Mouse (Mus musculus): ENCODE measurements around the gene Aadat. TPM values are rescaled to one million over a fixed set of nuclear protein-coding genes. Genes with fewer than 3 reads are reported as not detected.
"Not testable (repeated sequence)": the region's sequence is repeated elsewhere in the genome, so short reads cannot be mapped to it uniquely, and the experiment has no call there.

Aadat gene
- 0.15 TPM in 1 of 2 replicates, not detected in the other for polyA plus RNA-seq (2012; rRNA removed)

GRCm38 (mm10) chr8:60505653-60506521 lies at the start of gene Aadat:
Gene Aadat (plus strand): TSS chr8:60505932.
- no peak for DNase-seq (ENCODE audit: low read depth)

GRCm38 (mm10) chr8:60466686-60467335 lies 38.9 kb upstream of the Aadat start:
- DNase-seq (ENCODE audit: low read depth) = no peak

- DNase-seq (ENCODE audit: low read depth) = no peak
Measured at GRCm38 (mm10) chr8:60490147-60490546, 15.6 kb upstream of the Aadat start.

GRCm38 (mm10) chr8:60491871-60492270 lies 13.9 kb upstream of the Aadat start:
- DNase-seq (ENCODE audit: low read depth) = no peak

GRCm38 (mm10) chr8:60492471-60492870 lies 13.3 kb upstream of the Aadat start:
- DNase-seq (ENCODE audit: low read depth) = no peak

- DNase-seq (ENCODE audit: low read depth) = no peak
Measured at GRCm38 (mm10) chr8:60494606-60495005, 11.1 kb upstream of the Aadat start.

GRCm38 (mm10) chr8:60495046-60495445 lies 10.7 kb upstream of the Aadat start:
- not testable (repeated sequence) for DNase-seq (ENCODE audit: low read depth)

GRCm38 (mm10) chr8:60503098-60503497 lies 2.6 kb upstream of the Aadat start, which contains the start of gene Gm10283:
Gene Gm10283 (minus strand): TSS chr8:60503198.
- no peak for DNase-seq (ENCODE audit: low read depth)

- DNase-seq (ENCODE audit: low read depth) = no peak
Measured at GRCm38 (mm10) chr8:60518286-60518685, 12.6 kb downstream of the Aadat start.

GRCm38 (mm10) chr8:60534945-60535344 lies 29.2 kb downstream of the Aadat start:
- no peak for DNase-seq (ENCODE audit: low read depth)

GRCm38 (mm10) chr8:60566783-60567182 lies 61.1 kb downstream of the Aadat start:
- no peak for DNase-seq (ENCODE audit: low read depth)

- no peak for DNase-seq (ENCODE audit: low read depth)
Measured at GRCm38 (mm10) chr8:60577231-60577630, 71.5 kb downstream of the Aadat start.

GRCm38 (mm10) chr8:60583369-60583768 lies 77.6 kb downstream of the Aadat start:
- DNase-seq (ENCODE audit: low read depth) = no peak

- not testable (repeated sequence) for DNase-seq (ENCODE audit: low read depth)
Measured at GRCm38 (mm10) chr8:60591352-60592105, 85.8 kb downstream of the Aadat start.

GRCm38 (mm10) chr8:60594761-60595160 lies 89.0 kb downstream of the Aadat start:
- DNase-seq (ENCODE audit: low read depth) = no peak

Other genes starting within 250 kb of the Aadat start
- gene Gm10283, start 2.7 kb upstream of the Aadat start, polyA plus RNA-seq (2012; rRNA removed) = not detected in 2 replicates
- gene Mfap3l, start 126.9 kb downstream of the Aadat start, polyA plus RNA-seq (2012; rRNA removed) = 24.9 and 30.9 TPM in 2 replicates